Mouse (Mus musculus) liver, adult (tissue): Measurements from ENCODE around the gene Galp.

Experiments
- GATA4 ChIP-seq: IDR thresholded peaks from 2 replicates; pipeline ENCODE4 v1.6.1; 2014; ENCODE audit warnings: mild to moderate bottlenecking, low read length; ENCODE audit not compliant: insufficient replicate concordance

The Galp gene

GRCm38 (mm10) chr7:6170871-6171270 lies 26.0 kb upstream of the Galp start:
- TF ChIP-seq GATA4 = no peak

GRCm38 (mm10) chr7:6171444-6172005 lies 25.4 kb upstream of the Galp start:
- TF ChIP-seq GATA4 = no peak

GRCm38 (mm10) chr7:6172006-6172649 lies 24.8 kb upstream of the Galp start, which contains the start of gene Zfp444:
TSS of gene Zfp444 (plus strand) at chr7:6172226.
- TF ChIP-seq GATA4 = no peak

- no peak for TF ChIP-seq GATA4
Observed at GRCm38 (mm10) chr7:6172674-6173244, 24.1 kb upstream of the Galp start.

- no peak for TF ChIP-seq GATA4
Observed at GRCm38 (mm10) chr7:6173872-6174271, 23.0 kb upstream of the Galp start.

DNA sequence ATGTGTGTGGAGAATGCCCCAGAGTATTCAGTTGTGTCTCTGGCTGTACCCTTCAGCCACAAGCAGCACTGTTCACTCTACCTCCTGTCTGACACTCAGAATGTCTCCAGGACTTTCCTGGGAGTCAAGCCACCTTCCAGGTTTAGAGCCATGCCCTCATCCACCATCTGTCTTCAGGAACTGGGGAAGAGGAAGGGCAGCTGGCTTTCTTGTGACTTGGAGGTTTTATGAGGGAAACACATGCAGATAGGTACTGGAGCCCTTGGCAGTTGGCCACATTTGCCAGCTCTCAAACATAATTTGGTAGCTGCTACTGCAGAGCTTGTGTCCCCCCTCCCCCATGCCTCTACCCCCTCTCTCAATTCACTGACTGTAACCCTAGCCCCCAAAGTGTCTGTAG lies 17.9 kb upstream of the Galp start:
- no peak for TF ChIP-seq GATA4

DNA sequence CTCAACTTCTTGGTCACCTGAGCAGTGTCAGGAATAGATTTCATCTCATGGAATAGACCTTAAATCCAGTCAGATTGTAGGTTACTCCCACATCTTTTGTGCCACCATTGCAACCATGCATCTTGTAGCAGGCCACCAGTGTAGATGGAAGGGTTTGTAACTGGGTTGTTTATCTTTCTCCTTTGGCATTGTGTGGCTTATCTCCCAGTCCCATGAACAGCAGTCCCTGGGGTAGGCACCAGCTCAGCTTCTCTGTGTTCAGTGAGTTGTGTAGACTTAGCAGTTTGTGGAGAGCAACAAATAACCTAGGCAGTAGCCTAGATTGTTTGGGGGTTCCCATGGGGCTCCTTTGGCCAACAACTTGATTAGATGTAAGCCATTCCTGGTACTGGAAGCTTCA lies 14.0 kb upstream of the Galp start:
- TF ChIP-seq GATA4 = no peak

- no peak for TF ChIP-seq GATA4
Observed at GRCm38 (mm10) chr7:6183802-6184201, 13.1 kb upstream of the Galp start.

GRCm38 (mm10) chr7:6184521-6184920 lies 12.4 kb upstream of the Galp start:
- no peak for TF ChIP-seq GATA4

- no peak for TF ChIP-seq GATA4
Observed at GRCm38 (mm10) chr7:6185391-6185790, 11.5 kb upstream of the Galp start.

GRCm38 (mm10) chr7:6186176-6186575 lies 10.7 kb upstream of the Galp start:
- no peak for TF ChIP-seq GATA4

DNA sequence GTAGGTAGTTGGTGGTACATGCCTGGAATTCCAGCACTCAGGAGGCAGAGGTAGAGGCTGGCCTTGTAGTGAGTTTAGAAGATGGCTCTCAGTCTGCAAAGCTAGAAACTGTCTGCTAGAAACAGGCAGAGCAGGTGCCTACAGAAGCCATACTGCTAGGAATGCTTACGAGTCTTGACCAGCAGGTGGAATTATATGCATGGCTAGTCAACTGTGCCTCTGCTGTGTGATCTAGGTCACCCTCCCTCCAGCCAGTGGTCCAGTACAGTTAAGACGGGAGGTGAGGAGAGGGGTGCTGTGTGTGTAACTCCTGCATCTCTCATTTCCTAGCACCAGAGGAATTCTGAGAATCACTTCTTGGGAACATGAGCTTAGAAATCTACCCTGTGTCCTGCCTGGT lies 10.1 kb upstream of the Galp start:
- no peak for TF ChIP-seq GATA4

GRCm38 (mm10) chr7:6189542-6189941 lies 7.3 kb upstream of the Galp start:
- no peak for TF ChIP-seq GATA4

DNA sequence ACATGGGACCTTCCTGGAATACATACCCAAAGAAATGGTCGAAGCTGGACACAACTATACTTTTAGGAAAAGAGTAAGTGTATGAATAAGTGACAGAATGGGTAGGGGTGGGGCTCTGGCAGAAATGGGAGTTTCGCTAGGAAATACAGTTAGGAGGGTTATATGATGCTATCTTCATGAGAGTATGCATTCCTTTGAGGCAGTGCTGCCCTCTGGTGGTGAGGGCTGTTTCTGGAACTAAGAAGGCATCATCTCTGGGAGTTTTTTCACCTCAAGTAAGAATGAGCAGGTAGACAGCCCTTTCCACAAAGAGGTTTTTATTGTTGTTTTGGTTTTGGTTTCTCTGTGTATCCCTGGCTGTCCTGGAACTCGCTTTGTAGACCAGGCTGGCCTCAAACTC lies 5.5 kb upstream of the Galp start:
- TF ChIP-seq GATA4 = no peak

GRCm38 (mm10) chr7:6194129-6194528 lies 2.8 kb upstream of the Galp start:
- no peak for TF ChIP-seq GATA4

- TF ChIP-seq GATA4 = no peak
Observed at GRCm38 (mm10) chr7:6195777-6196176, 1.1 kb upstream of the Galp start.

DNA sequence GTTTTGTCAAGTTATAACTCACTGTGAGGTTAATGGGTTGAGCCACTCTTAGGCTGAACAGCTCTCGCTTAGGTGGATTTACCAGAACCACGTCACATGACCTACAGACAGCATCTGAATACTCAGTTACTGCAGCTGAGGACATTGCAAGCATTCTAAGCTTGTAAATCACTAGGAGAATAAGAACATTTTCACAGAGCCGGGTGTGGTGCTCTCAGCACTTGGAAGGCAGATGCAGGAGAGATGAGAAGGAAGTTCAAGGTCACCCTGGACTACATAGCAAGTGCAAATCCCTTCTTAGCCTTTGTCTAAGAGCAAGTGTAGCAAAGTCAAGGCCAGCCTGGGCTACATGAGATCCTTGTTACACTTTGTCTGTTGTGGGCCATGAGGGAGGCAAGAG lies 7.3 kb downstream of the Galp start:
- TF ChIP-seq GATA4 = no peak
